Mouse (Mus musculus) myocyte (in vitro differentiated cells): ENCODE data around the gene AI481877.

ENCODE experiments used
- MYOD1 ChIP-seq, 3 experiments: IDR thresholded peaks; one replicate each; pipeline ENCODE4 v1.6.1; 2011; ENCODE audit warnings: control low read depth in 2 of 3, low read depth in 2 of 3, mild to moderate bottlenecking in 2 of 3, moderate library complexity in 1 of 3; ENCODE audit not compliant: insufficient read length in 2 of 3, control insufficient read depth in 1 of 3
- POLR2A ChIP-seq: IDR thresholded peaks from one replicate; pipeline ENCODE4 v1.6.1; 2011; ENCODE audit warnings: low read depth, mild to moderate bottlenecking, control low read depth, moderate library complexity; ENCODE audit not compliant: insufficient read length
- TCF12 ChIP-seq: IDR thresholded peaks from one replicate; pipeline ENCODE4 v1.6.1; 2011; ENCODE audit warnings: mild to moderate bottlenecking, control low read depth; ENCODE audit not compliant: poor library complexity, insufficient read depth, severe bottlenecking

DNA sequence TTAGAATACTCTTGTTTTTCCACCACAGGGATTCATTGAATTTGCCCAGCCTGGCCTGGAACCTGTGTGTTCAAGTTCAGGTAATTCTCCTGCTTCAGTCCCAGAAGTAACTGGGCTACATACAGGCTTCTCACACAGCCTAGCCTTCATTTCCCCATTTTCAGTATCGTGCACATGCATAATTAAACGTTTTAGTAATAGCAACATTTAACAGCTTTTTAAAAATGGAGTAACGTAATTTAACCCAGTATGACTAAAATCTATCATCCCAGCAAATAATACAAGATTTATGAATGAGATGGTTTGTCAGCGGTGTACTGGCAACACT lies 49.7 kb upstream of the AI481877 start:
- TF ChIP-seq MYOD1 (IDR thresholded peaks at IDR 0.05; ENCODE audit: control insufficient read depth in 1 of 3, insufficient read length in 2 of 3, low read depth in 2 of 3) (no peak), TCF12 (no peak), POLR2A (no peak)
